Mouse (Mus musculus): ENCODE measurements around the gene Sept14.
A peak's percentile ranks its signal among the peaks of the same experiment; 100 is the strongest.

The Sept14 gene

DNA sequence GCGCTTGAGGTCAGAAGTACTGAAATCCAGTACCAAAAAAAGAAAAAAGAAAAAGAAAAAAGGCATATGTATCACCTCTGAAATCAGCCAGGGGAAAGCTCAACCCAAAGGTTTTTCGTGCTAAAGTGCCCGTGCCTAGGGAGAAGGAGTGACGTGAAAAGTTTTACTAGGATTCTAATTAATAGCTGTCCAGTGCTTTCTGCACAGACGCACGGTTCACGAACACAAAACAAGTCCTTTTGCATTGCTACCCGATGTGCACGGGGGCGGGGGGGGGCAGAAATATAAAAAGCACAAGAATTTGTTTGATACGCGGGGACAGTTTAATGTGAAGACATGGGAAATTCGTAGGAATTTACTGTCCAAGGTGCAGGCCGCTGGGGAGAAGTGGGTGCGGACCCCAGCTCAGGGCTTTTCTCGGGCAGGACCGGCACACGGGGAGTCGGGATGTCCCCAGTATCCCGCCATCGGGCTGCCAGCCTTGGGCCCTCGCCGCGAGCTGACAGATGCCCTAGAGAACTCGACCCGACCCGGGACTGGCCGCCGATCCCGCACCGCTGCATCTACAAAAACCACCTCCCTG lies 38.8 kb downstream of the Sept14 start:
- peak; percentile 12 for DNase-seq (ENCODE audit: low read depth, low spot score)

DNA sequence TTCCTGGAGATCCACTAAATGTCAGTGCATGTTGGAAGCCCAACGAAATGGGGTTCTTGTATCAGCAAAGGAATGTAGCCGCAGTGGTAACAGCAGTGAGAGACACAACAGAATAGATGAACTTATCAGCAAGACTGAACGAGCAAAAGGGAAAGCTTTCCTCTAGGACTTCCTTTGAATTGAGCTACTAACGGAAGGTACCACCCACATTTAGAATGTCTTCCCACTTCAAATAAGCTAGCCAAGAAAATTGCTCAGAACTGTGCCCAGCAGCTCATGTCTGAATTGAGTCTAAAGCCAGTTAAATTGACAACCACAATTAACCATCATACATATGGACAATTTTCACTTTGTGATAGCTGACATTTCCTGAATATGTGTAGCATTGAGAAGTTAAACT lies 40.5 kb downstream of the Sept14 start:
- no peak for DNase-seq (ENCODE audit: low read depth, low spot score)

DNA sequence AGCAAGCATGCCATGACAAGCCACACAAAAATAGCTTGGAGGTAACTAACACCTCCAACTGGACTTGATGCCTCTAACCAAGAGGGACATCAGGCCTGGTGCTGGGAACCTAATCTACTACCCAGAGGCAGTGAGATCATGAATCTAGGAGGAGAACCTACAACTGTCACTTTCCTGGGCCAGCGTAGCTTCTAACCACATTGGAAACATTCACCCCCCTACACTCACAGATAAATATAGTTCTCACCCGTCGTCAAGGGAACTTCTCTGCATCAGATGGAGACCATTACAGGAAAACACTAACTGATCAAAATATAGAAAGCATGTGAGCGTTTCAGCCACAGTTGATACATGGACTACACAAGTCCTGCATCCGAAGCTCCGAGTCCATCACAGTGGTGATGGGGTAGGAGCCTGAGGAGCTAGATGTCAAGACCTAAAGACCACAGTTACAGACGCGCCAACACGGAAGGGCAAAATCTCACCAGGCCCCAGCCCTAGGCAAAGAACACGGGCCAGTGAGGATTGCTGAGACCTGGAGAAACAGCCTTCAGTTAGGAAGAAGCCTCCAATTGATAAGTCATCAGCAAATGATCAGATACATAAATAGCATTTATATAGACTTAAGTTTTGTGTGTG lies 41.9 kb downstream of the Sept14 start:
- DNase-seq (ENCODE audit: low read depth, low spot score), result no peak

DNA sequence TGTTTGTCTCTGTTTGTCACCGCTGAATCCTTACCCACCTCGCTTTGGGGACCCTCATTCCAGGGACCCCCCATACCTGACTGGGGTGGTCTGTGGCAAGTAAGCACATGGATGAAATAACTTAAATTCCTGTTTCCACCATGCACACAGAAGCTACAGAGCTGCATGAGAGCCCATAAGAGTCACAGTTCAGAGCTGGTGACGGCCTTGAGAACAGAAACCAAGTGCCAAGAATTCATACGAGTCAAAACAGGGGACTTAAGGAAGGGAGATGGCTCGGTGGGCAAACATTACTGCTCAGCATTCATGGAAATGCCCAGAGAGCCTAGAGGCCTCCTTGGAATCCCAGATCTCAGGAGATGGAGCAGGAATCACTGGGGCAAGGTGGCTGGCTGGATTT lies 44.2 kb downstream of the Sept14 start:
- no peak for DNase-seq (ENCODE audit: low read depth, low spot score)

DNA sequence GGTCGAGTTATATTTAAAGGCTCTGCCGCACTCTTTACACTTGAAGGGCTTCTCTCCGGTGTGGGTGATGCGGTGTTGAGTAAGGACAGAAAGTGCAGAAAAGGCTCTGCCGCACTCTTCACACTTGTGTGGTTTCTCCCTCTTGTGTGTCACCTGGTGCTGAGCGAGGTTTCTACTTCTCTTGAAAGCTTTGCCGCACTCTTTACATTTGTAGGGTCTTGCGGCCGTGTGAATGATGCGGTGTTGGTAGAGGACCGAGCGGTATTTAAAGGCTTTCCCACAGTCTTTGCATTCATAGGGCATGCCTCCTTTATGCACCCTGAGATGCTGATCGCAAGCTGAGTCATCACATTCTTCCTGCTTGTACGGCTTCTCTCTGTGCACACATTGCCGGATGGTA lies 50.4 kb downstream of the Sept14 start:
- peak; percentile 54 for DNase-seq (ENCODE audit: low read depth, low spot score)

DNA sequence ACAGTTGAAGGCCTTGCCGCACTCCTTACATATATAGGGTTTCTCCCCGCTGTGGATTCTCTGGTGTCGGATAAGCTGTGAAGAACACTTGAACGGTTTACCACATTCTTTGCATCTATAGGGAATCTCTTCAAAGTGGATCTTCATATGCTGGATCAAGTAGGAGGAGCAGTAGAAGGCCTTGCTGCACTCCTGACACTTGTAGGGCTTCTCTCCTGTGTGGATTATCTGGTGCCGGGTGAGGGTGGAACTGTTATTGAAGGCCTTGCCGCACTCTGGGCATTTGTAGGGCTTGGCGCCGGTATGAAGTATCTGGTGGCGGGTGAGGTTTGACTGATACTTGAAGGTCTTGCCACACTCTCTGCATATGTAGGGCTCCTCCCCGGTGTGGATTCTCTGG lies 51.3 kb downstream of the Sept14 start:
- DNase-seq (ENCODE audit: low read depth, low spot score), result peak; percentile 34

DNA sequence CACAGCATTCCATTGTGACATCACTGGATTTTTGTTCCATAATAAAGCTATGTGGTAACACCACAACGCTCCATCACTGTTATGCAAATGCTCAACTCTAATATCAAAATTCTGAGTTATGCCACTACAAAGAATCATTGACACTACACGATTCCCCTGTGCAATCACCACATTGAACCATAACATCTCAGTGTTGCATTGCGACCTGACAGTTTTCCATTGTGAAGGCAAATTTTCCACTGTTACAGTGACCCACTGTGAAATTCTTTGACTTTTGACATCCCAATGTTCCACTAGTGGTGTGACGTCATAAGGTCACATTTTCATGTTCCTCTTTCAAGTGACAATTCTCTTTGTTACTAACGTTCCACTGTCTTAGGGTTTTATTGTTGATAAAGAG lies 57.5 kb downstream of the Sept14 start:
- DNase-seq (ENCODE audit: low read depth, low spot score), result no peak

All from R1 (cell line).